Mouse (Mus musculus) layer of hippocampus, postnatal 25 days (tissue): ENCODE measurements at regions not wholly inside any gene's neighbourhood (a gene's known extent, or its start where the extent isn't known, plus 50 kb on each side); places are given as distances from the start of the nearest gene placed in this dataset.

Source experiments
- DNase-seq, 2 experiments: peaks; one replicate each; pipeline ENCODE4 v3.0.0; 2022; ENCODE audit warnings: mixed read lengths in 2 of 2, low spot score in 1 of 2; ENCODE audit errors: extremely low spot score in 1 of 2

DNA sequence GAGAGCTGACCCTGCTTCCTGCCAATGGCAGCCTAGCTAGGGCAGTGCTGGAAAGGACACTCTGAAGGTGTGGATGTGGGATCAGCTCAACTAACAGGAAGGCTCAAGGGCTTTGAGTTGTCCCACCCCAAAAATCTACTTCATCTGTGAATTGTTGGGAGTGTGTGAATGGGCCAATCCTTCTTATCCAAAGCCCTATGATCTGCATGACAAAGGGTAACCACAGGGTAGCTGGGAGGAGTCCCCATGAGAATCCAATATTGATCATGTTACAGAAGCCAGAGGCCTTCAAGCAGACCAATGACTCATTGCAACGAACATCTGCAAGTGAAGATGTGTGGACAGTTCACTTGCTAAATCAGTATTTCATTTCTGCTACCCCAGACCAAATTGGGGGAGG lies 51.1 kb upstream of the Adra1b start:
- DNase-seq = no peak

GRCm38 (mm10) chr11:43958241-43958975 lies 57.4 kb upstream of the Adra1b start:
- DNase-seq = no peak

DNA sequence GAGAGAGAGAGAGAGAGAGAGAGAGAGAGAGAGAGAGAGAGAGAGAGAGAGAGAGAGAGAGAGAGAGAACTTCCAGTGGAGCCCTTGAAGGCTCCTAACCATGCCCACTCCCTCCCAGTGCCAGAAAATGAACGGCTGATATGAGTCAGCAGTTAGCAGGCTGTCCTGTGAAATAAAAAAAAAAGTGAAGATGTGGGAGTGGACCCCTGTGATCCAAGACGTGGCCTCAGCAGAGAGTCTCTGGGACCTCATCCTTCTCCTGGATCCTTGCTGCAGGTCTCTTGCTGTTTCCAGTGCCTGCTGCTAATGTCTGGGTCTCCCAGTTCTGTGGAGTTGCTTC lies 57.9 kb upstream of the Adra1b start:
- DNase-seq = no peak

- no peak for DNase-seq
Observed at GRCm38 (mm10) chr11:43960348-43961105, 59.5 kb upstream of the Adra1b start.

- DNase-seq = no peak
Observed at GRCm38 (mm10) chr11:43961398-43962070, 60.5 kb upstream of the Adra1b start.

- DNase-seq = no peak
Observed at GRCm38 (mm10) chr11:43967764-43968163, 66.8 kb upstream of the Adra1b start.

DNA sequence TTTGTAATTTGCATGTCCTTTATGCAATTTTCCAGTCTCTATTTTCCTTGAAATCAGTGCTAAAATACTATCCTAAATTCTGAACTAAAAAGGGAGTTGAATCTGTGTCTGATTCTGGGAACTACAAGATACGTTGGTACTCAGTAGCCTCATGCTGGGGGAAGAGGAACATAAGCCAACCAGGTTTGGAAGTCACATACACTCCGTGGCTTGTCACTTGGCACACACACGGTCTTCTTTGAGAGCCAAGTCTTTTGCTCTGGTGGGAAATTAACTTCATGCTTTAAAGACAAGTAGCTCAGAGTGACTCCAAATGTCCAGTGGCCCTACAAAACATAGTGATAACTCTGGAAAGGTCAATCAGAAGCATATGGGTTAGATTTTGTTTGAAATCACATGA lies 70.9 kb upstream of the Adra1b start:
- no peak for DNase-seq

DNA sequence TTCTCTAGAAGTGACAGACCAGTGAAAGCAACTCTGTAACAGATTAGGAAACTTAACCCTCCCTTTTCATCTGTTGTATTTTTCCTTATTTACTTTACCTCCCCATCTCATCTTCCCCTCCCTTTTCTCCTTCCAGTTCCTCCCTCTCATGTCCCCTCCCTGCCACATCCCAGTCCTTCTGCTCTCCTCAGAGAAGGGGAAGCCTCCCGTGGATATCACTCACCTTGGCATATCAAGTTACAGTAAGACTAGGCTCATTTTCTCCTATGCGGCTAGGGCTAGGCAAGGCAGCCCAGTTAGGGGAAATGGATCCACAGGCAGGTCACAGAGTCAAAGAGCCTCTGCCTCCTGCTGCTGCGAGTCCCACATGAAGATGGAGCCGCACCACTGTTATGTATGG lies 75.0 kb upstream of the Adra1b start:
- no peak for DNase-seq

DNA sequence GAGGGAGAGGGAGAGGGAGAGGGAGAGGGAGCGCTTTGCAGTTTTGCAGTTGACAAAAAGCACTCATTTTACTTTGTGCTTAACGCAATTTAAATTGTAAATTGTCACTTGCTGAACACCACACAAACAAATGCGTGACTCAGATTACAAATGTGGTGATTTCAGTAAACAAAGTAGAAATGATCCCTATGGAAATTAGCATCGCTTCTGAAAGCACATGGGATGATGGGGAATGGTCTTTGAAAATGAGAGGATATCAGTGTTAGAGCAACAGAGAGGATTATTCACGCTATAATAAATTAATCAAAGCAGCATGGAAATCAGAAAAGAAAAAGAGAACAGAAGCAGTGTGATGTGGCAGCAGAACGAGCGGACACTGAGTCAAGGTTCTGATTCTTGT lies 78.4 kb upstream of the Adra1b start:
- no peak for DNase-seq

GRCm38 (mm10) chr11:43980444-43980843 lies 79.4 kb upstream of the Adra1b start:
- no peak for DNase-seq

DNA sequence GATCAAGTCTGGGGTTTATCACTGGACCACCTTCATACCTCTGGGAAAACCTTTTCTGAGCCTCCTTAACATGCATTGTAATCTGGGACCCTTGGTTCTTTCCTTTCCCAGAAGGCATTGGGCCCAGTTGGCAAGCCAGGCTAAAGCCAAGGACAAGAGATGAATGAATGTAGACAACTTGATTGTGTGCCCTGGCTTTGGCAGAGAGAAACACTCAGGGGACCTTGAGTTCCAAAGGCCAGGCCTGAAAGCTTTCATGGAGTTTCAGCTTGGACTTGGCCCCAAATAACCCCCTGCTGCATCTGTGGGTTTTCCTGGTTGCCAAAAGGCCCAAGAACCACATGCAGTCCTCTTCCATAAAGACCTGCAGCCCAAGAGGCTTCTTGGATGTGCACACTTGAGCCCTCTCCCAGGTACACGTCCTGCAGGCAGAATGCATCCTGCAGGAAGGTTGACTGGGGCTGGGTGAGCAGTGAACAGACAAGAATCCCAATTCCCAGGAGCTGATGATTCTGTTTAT lies 89.0 kb upstream of the Adra1b start:
- no peak for DNase-seq

- no peak for DNase-seq
Observed at GRCm38 (mm10) chr11:43992011-43992471, 91.0 kb upstream of the Adra1b start.

GRCm38 (mm10) chr11:43998046-43998725 lies 97.2 kb upstream of the Adra1b start:
- DNase-seq = no peak

DNA sequence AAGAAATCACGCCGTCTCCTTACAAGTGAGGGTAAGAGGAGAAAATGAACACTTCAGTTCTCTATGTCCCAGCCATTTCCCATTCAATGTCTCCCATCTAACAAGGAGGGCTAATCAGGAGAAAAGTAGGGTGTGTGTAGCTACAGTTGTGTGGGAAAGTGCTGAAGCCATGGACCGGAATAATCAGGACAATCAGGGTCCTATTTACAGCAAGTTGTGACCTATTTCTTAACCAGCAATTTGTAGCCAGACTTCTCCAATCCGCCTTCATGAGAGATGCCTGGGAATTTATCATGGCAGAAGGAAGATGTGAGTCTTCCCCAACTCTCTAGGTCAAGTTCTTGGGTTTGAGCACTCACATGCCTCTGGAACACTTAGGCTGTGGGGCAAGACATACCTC lies 99.0 kb upstream of the Adra1b start:
- no peak for DNase-seq

DNA sequence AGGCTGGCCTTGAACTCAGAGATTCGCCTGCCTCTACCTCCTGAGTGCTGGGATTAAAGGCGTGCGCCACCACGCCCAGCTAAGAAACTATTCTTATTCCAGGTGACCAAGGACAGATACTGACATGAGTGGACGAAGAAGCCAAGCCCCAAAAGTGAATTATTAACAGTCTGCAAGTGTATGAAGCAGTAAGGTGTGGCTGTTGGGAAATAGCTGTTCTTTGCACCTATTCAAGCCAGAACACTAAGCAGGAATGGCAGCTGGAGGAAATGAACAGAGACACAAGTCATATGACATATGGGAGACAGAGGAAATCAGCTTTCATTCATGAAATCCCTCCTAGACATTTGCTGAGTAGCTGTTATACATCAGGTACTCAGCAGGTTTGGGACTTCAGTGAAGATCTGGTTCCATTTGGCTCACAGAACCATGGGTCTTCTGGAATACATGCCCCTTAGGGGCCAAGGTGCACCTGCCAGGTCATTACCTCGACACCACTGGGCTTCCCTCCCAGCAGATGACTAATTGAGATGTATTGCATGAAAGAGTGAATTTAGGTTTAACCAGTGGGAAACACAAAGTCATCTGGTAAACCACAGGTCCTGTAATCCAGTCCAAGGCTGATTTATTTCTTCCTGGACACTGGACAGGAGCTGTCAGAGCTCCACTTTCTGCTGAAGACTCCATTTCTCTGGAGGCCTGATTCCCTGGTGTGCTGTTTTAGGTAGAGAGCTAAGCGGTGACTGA lies 101.0 kb upstream of the Adra1b start:
- DNase-seq = no peak

DNA sequence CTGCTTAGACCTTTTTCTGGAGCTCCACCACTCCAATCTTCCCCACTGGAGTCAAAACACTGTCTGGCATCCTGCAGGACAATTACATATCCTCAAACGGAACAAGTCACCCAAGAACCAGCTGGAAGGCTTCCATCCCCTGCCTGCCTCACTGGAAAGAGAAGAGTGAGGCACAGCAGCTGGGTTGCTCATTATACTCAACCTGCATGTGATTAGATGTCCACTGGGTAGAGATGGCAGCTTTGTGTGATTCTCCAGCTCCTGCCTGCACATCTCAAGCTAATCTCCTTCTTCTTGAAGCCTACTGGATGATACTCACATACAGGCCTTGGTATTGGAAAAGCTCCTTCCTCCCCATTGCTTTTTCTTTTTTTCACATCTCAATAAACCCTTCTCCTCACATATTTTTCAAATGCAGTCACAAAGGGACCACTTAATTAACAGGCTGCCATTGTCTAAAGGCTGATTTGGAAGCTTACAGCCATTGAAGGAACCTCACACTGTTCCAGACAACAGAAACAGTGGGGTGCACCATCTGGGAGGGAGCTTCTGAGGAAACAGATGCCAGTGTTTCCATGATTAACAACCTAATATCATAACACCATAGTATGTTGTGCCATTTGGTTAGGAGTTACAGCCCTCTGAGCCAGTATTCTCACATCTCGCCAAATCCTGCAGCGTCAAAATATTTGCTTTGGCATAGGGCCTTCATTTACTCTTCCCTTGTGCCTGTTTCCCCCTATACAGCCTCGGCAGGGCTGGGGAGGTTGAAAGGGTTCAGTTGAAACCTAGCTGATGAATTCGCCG lies 101.9 kb upstream of the Adra1b start:
- peak in 1 of 2 experiments; percentile 14 for DNase-seq

- DNase-seq = no peak
Observed at GRCm38 (mm10) chr11:44007526-44008040, 106.6 kb upstream of the Adra1b start.

DNA sequence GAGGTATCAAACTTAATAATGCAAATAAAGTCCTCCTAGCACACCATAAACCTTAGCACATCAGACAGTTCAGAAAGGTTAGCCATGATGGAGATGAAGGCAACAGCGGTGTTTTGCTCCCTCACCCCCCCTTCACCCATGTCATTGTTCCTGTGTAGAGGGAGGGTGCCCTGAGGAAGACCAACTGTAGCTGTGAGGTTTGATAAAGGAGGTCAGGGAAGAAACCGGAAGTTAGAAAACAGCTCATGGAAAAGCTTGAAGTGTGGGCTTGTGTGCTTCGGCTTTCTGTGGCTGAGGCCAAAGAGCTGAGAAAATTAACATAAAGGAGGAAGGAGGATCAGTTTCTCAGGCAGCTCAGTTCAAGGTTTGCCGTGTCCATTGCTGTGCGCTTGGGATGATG lies 111.3 kb upstream of the Adra1b start:
- no peak for DNase-seq

- no peak for DNase-seq
Observed at GRCm38 (mm10) chr11:44013841-44014240, 112.8 kb upstream of the Adra1b start.
